Mouse (Mus musculus) ES-E14 (cell line): ENCODE data around the gene Chsy1.

Experiments
- CHD2 ChIP-seq: IDR thresholded peaks from 2 replicates; pipeline ENCODE4 v1.6.1; 2014; ENCODE audit warnings: mild to moderate bottlenecking, low read depth, low read length, inconsistent platforms
- HCFC1 ChIP-seq: IDR thresholded peaks from 2 replicates; pipeline ENCODE4 v1.6.1; 2012; ENCODE audit warnings: low read length, inconsistent platforms, borderline replicate concordance; ENCODE audit not compliant: insufficient read depth
- MAFK ChIP-seq: IDR thresholded peaks from 2 replicates; pipeline ENCODE4 v1.6.1; 2014; ENCODE audit warnings: mild to moderate bottlenecking, low read depth, low read length, inconsistent platforms; ENCODE audit not compliant: insufficient read depth
- ZNF384 ChIP-seq: IDR thresholded peaks from 2 replicates; pipeline ENCODE4 v1.6.1; 2012; ENCODE audit warnings: low read depth, low read length, inconsistent platforms

- no peak for TF ChIP-seq ZNF384
- TF ChIP-seq HCFC1 = no peak
- no peak for TF ChIP-seq MAFK
- TF ChIP-seq CHD2 = no peak
These were observed 89.1 kb downstream of the Chsy1 start for GRCm38 (mm10) chr7:66198416-66198815.
